Mouse (Mus musculus) erythroblast, embryonic 14.5 days (primary cell): ENCODE data around the gene Akap6.

Experiments used
- GATA1 ChIP-seq: IDR thresholded peaks from 2 replicates; pipeline ENCODE4 v1.6.1; 2012; ENCODE audit warnings: low read length, inconsistent platforms, mixed read lengths
- TAL1 ChIP-seq: IDR thresholded peaks from 3 replicates; pipeline ENCODE4 v1.6.1; 2012; ENCODE audit warnings: low read length, inconsistent platforms, mixed read lengths

DNA sequence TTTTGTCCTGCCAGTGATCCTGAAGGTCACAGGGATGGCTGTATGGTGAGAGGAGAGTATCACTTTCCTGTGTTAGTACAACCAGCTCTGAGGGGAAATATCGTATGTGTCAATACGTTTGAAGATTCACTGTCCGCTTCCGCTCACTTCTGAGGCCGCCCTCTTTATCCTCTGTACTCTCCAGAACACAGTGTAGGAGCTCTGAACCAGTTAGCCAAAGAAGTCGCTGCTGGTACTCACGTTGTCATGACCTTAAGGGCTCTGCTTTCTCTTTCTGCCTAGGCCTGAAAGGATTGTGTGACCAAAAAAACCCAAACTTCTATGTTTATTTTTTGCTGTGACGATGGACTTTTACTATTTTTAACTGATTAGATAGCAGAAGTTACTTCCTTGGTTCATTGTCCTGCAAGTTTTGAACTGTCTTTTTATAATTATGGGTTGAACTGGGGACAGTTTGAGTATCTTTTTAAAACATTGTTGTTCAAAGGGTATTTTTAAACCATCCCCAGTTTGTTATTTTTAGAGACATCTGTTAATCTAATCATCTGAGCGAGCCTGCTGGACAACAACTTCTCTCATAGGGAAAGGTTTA is 175.2 kb downstream of the Akap6 start:
- TF ChIP-seq TAL1, result no peak
- TF ChIP-seq GATA1, result no peak
